Mouse (Mus musculus): ENCODE data around the gene Tmx4.

The Tmx4 gene

DNA sequence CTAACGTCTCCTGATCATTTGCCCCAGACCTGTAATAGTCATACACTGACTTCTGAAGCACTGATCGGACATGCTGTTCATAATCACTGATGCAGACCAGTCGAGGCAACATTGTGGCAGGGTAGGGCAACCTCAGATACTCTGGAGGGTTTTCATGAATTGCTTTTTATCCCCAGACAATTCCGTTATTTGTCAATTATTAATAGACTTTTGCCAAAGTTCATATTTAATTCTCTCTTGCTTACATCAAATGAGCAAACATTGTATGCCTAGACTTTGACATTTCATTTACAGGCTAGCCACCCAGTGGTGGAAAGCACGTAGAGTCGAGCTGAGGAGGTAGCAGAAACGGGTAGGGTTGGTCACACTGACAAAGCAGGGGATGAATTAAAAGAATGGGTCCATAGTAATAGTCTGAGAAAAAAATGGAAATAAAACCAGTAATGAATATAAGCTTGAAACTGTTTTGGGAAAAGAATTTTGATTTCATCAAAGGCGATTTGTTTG is 89.7 kb downstream of the Tmx4 start, which contains the start of gene Hao1:
Hao1 (minus strand) TSS at position 148 of the 507 bp plus-strand sequence.
- no peak for DNase-seq (ENCODE audit: low read depth)

DNA sequence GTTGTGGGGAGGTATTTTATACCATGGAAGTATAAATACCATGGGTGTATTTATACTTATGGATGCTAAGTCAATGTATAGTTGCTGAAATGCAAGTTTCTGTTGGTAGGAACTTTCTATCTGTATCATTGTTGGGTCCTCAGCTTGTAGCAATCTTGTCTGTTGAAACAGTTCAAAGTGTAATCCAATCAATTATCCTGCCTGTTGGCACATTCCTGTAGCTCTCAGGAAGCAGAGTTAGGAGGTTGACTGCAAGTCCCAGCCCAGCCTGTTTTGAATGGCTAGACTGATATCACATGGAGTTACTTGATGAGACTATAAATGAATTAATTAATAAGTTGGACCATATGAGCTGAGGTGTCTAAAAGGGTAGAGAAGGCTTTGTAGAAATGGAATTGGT is 91.6 kb downstream of the Tmx4 start:
- DNase-seq (ENCODE audit: low read depth): no peak

DNA sequence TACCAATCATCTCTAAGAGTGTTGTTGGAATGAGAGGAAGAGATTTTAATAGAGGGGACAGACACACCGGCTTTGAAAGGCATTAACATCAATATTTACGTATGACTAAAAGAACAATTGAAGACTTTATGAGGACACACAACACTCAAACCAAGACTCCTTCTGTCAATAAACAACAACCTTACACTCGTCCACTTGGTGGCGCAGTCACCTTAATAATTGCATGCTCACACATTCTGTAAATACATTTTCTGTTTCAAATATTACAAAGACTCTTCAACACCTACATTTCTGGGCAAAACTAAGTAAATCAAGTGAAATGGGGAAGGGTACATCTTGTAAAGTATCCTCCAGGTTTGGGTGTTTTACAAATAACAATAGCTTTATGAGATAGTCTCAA is 94.2 kb downstream of the Tmx4 start:
- peak; percentile 24 for DNase-seq (ENCODE audit: low read depth)

- no peak for DNase-seq (ENCODE audit: low read depth)
Measured at GRCm38 (mm10) chr2:134545116-134545515, 98.8 kb downstream of the Tmx4 start.

DNA sequence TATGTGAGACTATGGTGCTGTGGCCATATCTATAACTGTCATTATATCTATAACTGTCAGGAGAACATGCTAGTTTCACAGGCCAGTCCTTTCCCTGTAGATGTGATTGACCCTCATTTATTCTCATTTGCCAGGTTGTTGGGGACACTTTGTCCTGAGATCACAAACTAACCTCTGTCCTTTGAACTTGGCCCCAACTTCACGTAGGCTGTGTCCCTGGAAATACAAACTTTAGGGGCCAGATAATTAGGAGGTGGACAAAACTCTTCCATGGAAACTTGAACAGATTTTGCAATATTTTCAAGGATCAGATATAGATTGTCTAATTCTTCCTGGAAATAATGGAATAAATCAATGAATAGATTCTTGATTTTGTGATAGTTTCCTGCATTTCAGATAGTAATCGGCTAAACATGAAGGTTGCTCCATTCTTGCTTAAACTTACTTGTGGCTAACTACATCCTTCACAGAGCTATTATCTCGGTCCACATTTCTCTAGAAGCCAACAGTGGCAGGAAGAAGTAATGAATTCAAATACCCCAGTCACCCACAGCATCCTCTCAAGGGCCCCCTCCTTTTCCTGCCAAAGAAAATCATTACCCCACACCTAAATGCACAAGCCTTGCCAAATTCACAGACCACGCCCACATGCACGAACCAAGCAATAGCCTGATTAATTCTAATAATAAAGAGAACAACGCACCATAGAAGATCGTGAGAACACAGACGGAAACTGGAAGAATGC is 99.5 kb downstream of the Tmx4 start:
- DNase-seq (ENCODE audit: low read depth): no peak
